ENCODE assay signal across 24 mouse cellular contexts in the genomic region with DNA sequence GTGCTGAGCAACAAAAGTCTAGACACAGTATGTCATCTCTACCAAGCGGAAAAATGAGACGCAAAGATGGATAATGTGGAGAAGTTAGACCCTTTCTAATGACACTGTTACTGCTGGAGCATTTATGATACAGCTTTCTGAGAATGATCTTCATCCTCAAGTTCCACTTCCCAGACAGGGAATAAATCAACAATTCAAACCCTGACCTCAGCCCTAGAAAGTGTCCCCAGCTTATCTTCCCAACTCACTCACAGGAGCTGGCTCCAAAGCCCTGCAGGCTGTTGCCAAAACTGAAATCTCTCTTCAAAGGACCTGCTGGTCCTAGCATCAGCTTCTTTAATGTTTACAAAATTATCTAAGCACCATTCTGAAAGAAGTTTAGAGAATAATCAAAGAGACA.
A peak's percentile ranks its signal among the peaks of the same experiment; 100 is the strongest.
DNase-seq lines count a peak whose midpoint lies in the region; ATAC-seq and TF ChIP-seq lines count a peak whose summit lies in the region.
"Had no signal": no experiment of that assay in that cellular context is flagged by ENCODE, and none has a peak within 500 bp of the region (broad histone marks: within the 10 kb centered on the region; RNA-seq: fewer than 3 reads in every experiment).

No protein-coding gene starts in this region.

- 0 out of 2 replicates have a peak, but pooled peaks have one; percentile 13 for ATAC-seq in frontal cortex, adult (ENCODE audit: low TSS enrichment)
- peak; percentile 61 for ATAC-seq in lung, embryonic 14.5 days (ENCODE audit: insufficient read depth)
- peak; percentile 67 for ATAC-seq in lung, embryonic 16.5 days (ENCODE audit: low read depth)
- ATAC-seq: activated CD4-positive, CD25-positive, alpha-beta regulatory T cell, adult 4 months; CD4-positive, CD25-positive, alpha-beta regulatory T cell, adult 4 months; forebrain, embryonic 13.5 days; forebrain, embryonic 15.5 days; Patski had no signal

- H3K4me3 ChIP-seq in lung, embryonic 14.5 days (ENCODE audit: low read depth, low read length): no peak overlapping the region
- no peak overlapping the region for H3K4me3 ChIP-seq in lung, adult 2 months (replicated peaks; ENCODE audit: extremely low read depth, low read depth, low read length)
- H3K4me3 ChIP-seq in lung, embryonic 16.5 days (ENCODE audit: low read length): no peak overlapping the region
- H3K4me3 ChIP-seq: embryonic facial prominence, embryonic 10.5 days; embryonic facial prominence, embryonic 12.5 days; forebrain, embryonic 13.5 days; forebrain, embryonic 15.5 days had no signal

- TF ChIP-seq CTCF in lung, embryonic 14.5 days (IDR thresholded peaks at IDR 0.05; ENCODE audit: low read depth): no peak
- no peak for TF ChIP-seq CTCF in lung, adult 2 months (IDR thresholded peaks at IDR 0.05; ENCODE audit: insufficient read depth, low read length)

- H3K4me1 ChIP-seq in lung, embryonic 14.5 days (ENCODE audit: insufficient read depth): 0 out of 2 replicates have a peak, but pooled peaks cover 2% of the 10 kb centered on the region
- no peaks in the 10 kb centered on the region for H3K4me1 ChIP-seq in lung, adult 2 months (ENCODE audit: control insufficient read depth, insufficient read depth, low read length)
- H3K4me1 ChIP-seq in lung, embryonic 16.5 days (replicated peaks; ENCODE audit: control insufficient read depth, insufficient read depth, low read length): no peaks in the 10 kb centered on the region
- H3K4me1 ChIP-seq: embryonic facial prominence, embryonic 10.5 days; embryonic facial prominence, embryonic 12.5 days; forebrain, embryonic 13.5 days; forebrain, embryonic 15.5 days had no signal

- H3K9me3 ChIP-seq in lung, embryonic 14.5 days (ENCODE audit: low read depth, low read length): no peaks in the 10 kb centered on the region
- H3K9me3 ChIP-seq in lung, embryonic 16.5 days (ENCODE audit: control insufficient read depth, low read length): no peaks in the 10 kb centered on the region
- H3K9me3 ChIP-seq: embryonic facial prominence, embryonic 10.5 days; embryonic facial prominence, embryonic 12.5 days; forebrain, embryonic 13.5 days; forebrain, embryonic 15.5 days had no signal

- no peak overlapping the region for H3K4me2 ChIP-seq in lung, embryonic 14.5 days
- H3K4me2 ChIP-seq in lung, embryonic 16.5 days (ENCODE audit: low read depth, low read length): no peak overlapping the region
- H3K4me2 ChIP-seq: embryonic facial prominence, embryonic 12.5 days; forebrain, embryonic 13.5 days; forebrain, embryonic 15.5 days had no signal

- H3K36me3 ChIP-seq in lung, embryonic 14.5 days (ENCODE audit: insufficient read depth): no peaks in the 10 kb centered on the region
- H3K36me3 ChIP-seq in lung, embryonic 16.5 days (ENCODE audit: control insufficient read depth, insufficient read depth, low read length): no peaks in the 10 kb centered on the region
- H3K36me3 ChIP-seq: embryonic facial prominence, embryonic 10.5 days; embryonic facial prominence, embryonic 12.5 days; forebrain, embryonic 15.5 days; G1E had no signal

- TF ChIP-seq POLR2A in lung, adult 2 months (IDR thresholded peaks at IDR 0.05; ENCODE audit: borderline replicate concordance, extremely low read depth, low read depth, low read length): no peak

- H3K27ac ChIP-seq in lung, embryonic 14.5 days (ENCODE audit: low read depth): no peak overlapping the region
- no peak overlapping the region for H3K27ac ChIP-seq in lung, embryonic 16.5 days (ENCODE audit: low read length)
- H3K27ac ChIP-seq: embryonic facial prominence, embryonic 10.5 days; embryonic facial prominence, embryonic 12.5 days; forebrain, embryonic 13.5 days; forebrain, embryonic 15.5 days had no signal

- no peaks in the 10 kb centered on the region for H3K27me3 ChIP-seq in lung, embryonic 14.5 days (ENCODE audit: insufficient read depth, low read length)
- H3K27me3 ChIP-seq in lung, embryonic 16.5 days (ENCODE audit: control insufficient read depth, insufficient read depth, low read depth, low read length): no peaks in the 10 kb centered on the region
- H3K27me3 ChIP-seq: CH12.LX; embryonic facial prominence, embryonic 12.5 days; forebrain, embryonic 13.5 days; forebrain, embryonic 15.5 days had no signal

- WGBS in lung, embryonic 14.5 days: 60% methylated on average over 2 of the region's 2 CpGs
- 84% methylated on average over 2 of the region's 2 CpGs for WGBS in lung, adult 2 months
- WGBS in lung, embryonic 16.5 days: 57% methylated on average over 2 of the region's 2 CpGs

- H3K9ac ChIP-seq in lung, embryonic 14.5 days: no peak overlapping the region
- H3K9ac ChIP-seq in lung, embryonic 16.5 days (ENCODE audit: low read length): no peak overlapping the region
- H3K9ac ChIP-seq: embryonic facial prominence, embryonic 12.5 days; forebrain, embryonic 13.5 days; forebrain, embryonic 15.5 days had no signal

- no peak for DNase-seq in frontal cortex, adult 2 months (ENCODE audit: extremely low spot score in 1 of 2, low spot score in 1 of 2)
- peak; percentile 55 for DNase-seq in lung, embryonic 14.5 days
- DNase-seq in lung, adult 2 months: no peak
- no peak for DNase-seq in lung, postnatal 25 days (ENCODE audit: low spot score)
- DNase-seq: adrenal gland, adult 8-10 months; adrenal gland, postnatal 14 days; adrenal gland, postnatal 36 days; B cell, adult 2 months; cerebellum, adult 11-12 months; cerebellum, adult 2 months; cerebellum, adult 9-10 months; cerebellum, postnatal 10 days; cerebellum, postnatal 25 days had no signal

Comparison
In these comparisons a context has a peak if more than half of its experiments do, and no peak if none do; other contexts are left out.
1. ATAC-seq: peak in every context shown above with its lines; median percentile 67 in lung, embryonic 16.5 days; 61 in lung, embryonic 14.5 days; 13 in frontal cortex, adult.